Mouse (Mus musculus) left cerebral cortex, postnatal 36 days (tissue): ENCODE data around the gene Arrb1. TPM values are rescaled to one million over a fixed set of nuclear protein-coding genes. Genes with fewer than 3 reads are reported as not detected.
"Not testable (repeated sequence)": the region's sequence is repeated elsewhere in the genome, so short reads cannot be mapped to it uniquely, and the experiment has no call there.

Experiments
- DNase-seq, 2 experiments: peaks; one replicate each; pipeline ENCODE4 v3.0.0; 2021 to 2022; ENCODE audit warnings: low spot score in 2 of 2, mixed read lengths in 1 of 2
- intact Hi-C: fragments of 180-260 bp; cut with DNase I; formaldehyde crosslinking; loops from one replicate; pipeline ENCODE4 v1.15.1; 2025
- total RNA-seq, 2 experiments: library from RNA; stranded (reverse); gene quantifications; 2 replicates each; pipeline ENCODE4 v1.2.3; 2021

The Arrb1 gene
- total RNA-seq, result 100 to 1,000 TPM; 189 to 196 TPM

- intact Hi-C loops, result loop anchor here (5.0 kb wide), 1 partner anchor 33 kb away; no protein-coding TSS in a partner anchor
- peak; percentile 81 to 88 for DNase-seq
Measured at GRCm38 (mm10) chr7:99534901-99535735, at the start of gene Arrb1. TSS of gene Arrb1 (plus strand) at chr7:99535466.

- no peak for DNase-seq
- intact Hi-C loops, result loop anchor here (10.0 kb wide), 1 partner anchor 375 kb away; the partner anchor contains the start of gene Spcs2
Measured at GRCm38 (mm10) chr7:99489708-99490107, 45.6 kb upstream of the Arrb1 start.

- DNase-seq, result no peak
- intact Hi-C loops, result no loop called here
Measured at GRCm38 (mm10) chr7:99499128-99499527, 36.1 kb upstream of the Arrb1 start.

GRCm38 (mm10) chr7:99500201-99500600 is 35.1 kb upstream of the Arrb1 start:
- intact Hi-C loops, result loop anchor here (1.0 to 5.0 kb wide), 4 partner anchors 37 to 297 kb away; partner anchors contain the start of gene Arrb1
- DNase-seq, result peak; percentile 69 to 79

GRCm38 (mm10) chr7:99500655-99501054 is 34.6 kb upstream of the Arrb1 start:
- intact Hi-C loops, result loop anchor here (1.0 to 5.0 kb wide), 4 partner anchors 37 to 297 kb away; partner anchors contain the start of gene Arrb1
- no peak for DNase-seq

- intact Hi-C loops, result loop anchor here (2.0 to 5.0 kb wide), 3 partner anchors 36 to 296 kb away; partner anchors contain the start of gene Arrb1
- DNase-seq, result no peak
Measured at GRCm38 (mm10) chr7:99501148-99501547, 34.1 kb upstream of the Arrb1 start.

GRCm38 (mm10) chr7:99504556-99504955 is 30.7 kb upstream of the Arrb1 start:
- intact Hi-C loops, result loop anchor here (5.0 kb wide), 2 partner anchors 33 to 293 kb away; partner anchors contain the start of gene Arrb1
- no peak for DNase-seq

GRCm38 (mm10) chr7:99508187-99508586 is 27.1 kb upstream of the Arrb1 start:
- DNase-seq, intact Hi-C loops: not testable (repeated sequence)

- intact Hi-C loops, result no loop called here
- peak; percentile 61 to 69 for DNase-seq
Measured at GRCm38 (mm10) chr7:99510087-99510501, 25.2 kb upstream of the Arrb1 start.

GRCm38 (mm10) chr7:99516092-99516813 is 19.0 kb upstream of the Arrb1 start:
- intact Hi-C loops, result no loop called here
- DNase-seq, result no peak

GRCm38 (mm10) chr7:99516814-99517157 is 18.5 kb upstream of the Arrb1 start:
- intact Hi-C loops, result no loop called here
- DNase-seq, result no peak

- DNase-seq, result no peak
- intact Hi-C loops, result no loop called here
Measured at GRCm38 (mm10) chr7:99518954-99519644, 16.2 kb upstream of the Arrb1 start.

- intact Hi-C loops, result no loop called here
- no peak for DNase-seq
Measured at GRCm38 (mm10) chr7:99523121-99523520, 12.1 kb upstream of the Arrb1 start.

- intact Hi-C loops, result no loop called here
- no peak for DNase-seq
Measured at GRCm38 (mm10) chr7:99523837-99524236, 11.4 kb upstream of the Arrb1 start.

- DNase-seq, result no peak
- intact Hi-C loops, result no loop called here
Measured at GRCm38 (mm10) chr7:99528547-99528946, 6.7 kb upstream of the Arrb1 start.

GRCm38 (mm10) chr7:99529410-99529809 is 5.9 kb upstream of the Arrb1 start:
- DNase-seq, result peak; percentile 53 to 66
- intact Hi-C loops, result no loop called here

- DNase-seq, result no peak
- intact Hi-C loops, result no loop called here
Measured at GRCm38 (mm10) chr7:99531408-99531970, 3.8 kb upstream of the Arrb1 start.

GRCm38 (mm10) chr7:99532526-99532925 is 2.7 kb upstream of the Arrb1 start:
- intact Hi-C loops, result no loop called here
- no peak for DNase-seq

- intact Hi-C loops, result no loop called here
Measured at GRCm38 (mm10) chr7:99533600-99533999, 1.7 kb upstream of the Arrb1 start.

GRCm38 (mm10) chr7:99534501-99534900 is 765 bp upstream of the Arrb1 start:
- intact Hi-C loops, result no loop called here
- no peak for DNase-seq

More at GRCm38 (mm10) chr7:99533600-99533999, 1.7 kb upstream of the Arrb1 start:
- DNase-seq, result no peak
